Mouse (Mus musculus): ENCODE measurements around the gene Gtf2ird1. TPM values are rescaled to one million over a fixed set of nuclear protein-coding genes. Genes with fewer than 3 reads are reported as not detected.

Gene Gtf2ird1
- polyA plus RNA-seq, 1 experiment = 9.6 TPM

DNA sequence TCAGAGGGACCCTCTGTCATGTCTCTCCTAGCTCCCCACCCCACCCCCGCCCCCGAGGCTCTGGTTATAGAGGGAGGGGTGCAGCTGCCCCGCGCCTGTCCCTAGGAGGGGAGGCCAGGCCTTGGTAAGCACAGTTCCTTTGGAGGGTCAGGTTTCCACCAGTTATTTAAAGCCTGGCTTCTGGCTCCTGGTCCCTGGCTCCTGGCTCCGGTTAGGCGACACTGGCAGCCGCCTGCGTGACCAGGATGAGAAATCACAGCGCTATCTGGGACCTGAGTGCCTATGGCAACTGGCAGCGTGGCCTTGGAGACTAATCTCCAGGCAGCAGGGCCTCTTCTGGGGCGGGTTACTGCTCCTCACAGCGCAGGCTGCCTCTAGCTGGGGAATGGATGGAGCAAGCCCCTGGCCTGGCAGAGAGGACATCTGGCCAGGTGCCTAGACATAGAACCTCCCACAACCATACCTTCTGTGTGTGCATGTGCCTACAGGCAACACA, 20.6 kb downstream of the Gtf2ird1 start:
- TF ChIP-seq POLR2A (IDR thresholded peaks at IDR 0.05; ENCODE audit: borderline replicate concordance, low read depth, low read length) (no peak), CTCF (IDR thresholded peaks at IDR 0.05; ENCODE audit: low read depth, low read length) (no peak)
- Histone ChIP-seq H3K4me3 (ENCODE audit: insufficient read depth, low read length) (no peak overlapping the region), H3K27ac (ENCODE audit: insufficient read depth, low read depth, low read length) (no peak overlapping the region), H3K4me1 (ENCODE audit: control insufficient read depth, insufficient read depth, low read length) (peaks cover 12% of the 10 kb centered on the region)

DNA sequence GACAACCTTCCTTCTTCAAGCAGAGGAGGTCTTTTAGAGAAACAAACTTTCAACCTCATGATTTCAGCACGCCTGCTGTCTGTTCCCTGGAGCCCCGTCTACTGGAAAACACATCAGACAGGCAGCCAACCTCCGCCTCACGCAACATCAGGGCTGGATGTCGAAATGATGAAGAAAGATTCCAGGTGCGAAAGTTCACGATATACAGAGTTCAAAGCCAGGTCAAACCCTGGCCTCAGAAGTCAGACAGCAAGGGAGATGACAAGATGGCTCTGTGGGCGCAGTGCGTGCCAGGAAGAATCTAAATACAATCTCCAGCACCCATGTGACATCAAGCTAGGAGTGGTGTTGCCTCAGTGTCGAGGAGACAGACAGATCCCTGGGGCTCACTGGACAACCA, 23.4 kb downstream of the Gtf2ird1 start:
- no peak for TF ChIP-seq POLR2A (IDR thresholded peaks at IDR 0.05; ENCODE audit: borderline replicate concordance, low read depth, low read length)
- no peak for TF ChIP-seq CTCF (IDR thresholded peaks at IDR 0.05; ENCODE audit: low read depth, low read length)
- Histone ChIP-seq H3K4me1 (ENCODE audit: control insufficient read depth, insufficient read depth, low read length) (peaks cover 8% of the 10 kb centered on the region), H3K27ac (ENCODE audit: insufficient read depth, low read depth, low read length) (no peak overlapping the region), H3K4me3 (ENCODE audit: insufficient read depth, low read length) (no peak overlapping the region)

DNA sequence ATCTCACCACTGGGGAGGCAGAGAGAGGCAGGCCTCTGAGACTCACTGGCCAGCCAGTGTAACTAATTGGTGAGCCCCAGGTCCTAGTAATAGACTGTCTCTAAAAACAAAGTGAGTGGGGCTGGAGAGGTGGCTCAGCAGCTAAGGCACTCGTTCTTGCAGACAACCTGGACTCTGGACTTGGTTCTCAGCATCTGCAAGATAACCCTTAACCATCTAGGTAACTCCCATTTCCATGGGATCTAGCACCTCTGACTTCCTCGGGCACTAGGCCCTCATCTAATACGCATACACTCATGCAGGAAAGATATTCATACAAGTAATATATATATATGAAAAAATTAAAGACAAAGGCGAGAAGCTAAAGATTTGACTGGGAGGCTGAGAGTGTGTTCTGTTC, 26.4 kb downstream of the Gtf2ird1 start:
- H3K27ac ChIP-seq (ENCODE audit: insufficient read depth, low read depth, low read length) = no peak overlapping the region
- H3K4me3 ChIP-seq (ENCODE audit: insufficient read depth, low read length) = no peak overlapping the region
- TF ChIP-seq CTCF (IDR thresholded peaks at IDR 0.05; ENCODE audit: low read depth, low read length) = no peak
- no peak for TF ChIP-seq POLR2A (IDR thresholded peaks at IDR 0.05; ENCODE audit: borderline replicate concordance, low read depth, low read length)

DNA sequence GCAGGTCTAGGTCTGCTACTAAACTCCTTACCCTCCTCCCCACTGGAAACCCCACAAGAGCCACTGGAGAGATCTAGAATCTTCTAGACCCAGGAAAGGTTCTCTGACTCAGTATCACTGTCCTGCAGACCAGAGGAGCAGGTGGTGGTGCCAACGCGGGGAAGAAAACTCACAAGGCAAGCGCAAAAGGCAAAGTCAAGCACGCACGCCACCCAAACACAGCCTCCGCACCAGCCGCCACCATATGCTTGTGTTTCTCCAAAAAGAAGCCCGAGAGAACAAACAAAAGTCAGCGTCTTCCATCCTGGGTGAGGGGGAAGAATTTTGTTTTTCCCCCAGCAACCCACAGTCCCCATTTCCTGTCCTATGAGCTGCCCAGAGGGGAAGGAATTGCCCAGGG, 28.9 kb downstream of the Gtf2ird1 start:
- TF ChIP-seq CTCF (IDR thresholded peaks at IDR 0.05; ENCODE audit: low read depth, low read length) (no peak), POLR2A (IDR thresholded peaks at IDR 0.05; ENCODE audit: borderline replicate concordance, low read depth, low read length) (no peak)
- Histone ChIP-seq H3K4me1 (ENCODE audit: control insufficient read depth, insufficient read depth, low read length) (no peaks in the 10 kb centered on the region), H3K4me3 (ENCODE audit: insufficient read depth, low read length) (no peak overlapping the region), H3K27ac (ENCODE audit: insufficient read depth, low read depth, low read length) (no peak overlapping the region)

More for the DNA sequence above, 26.4 kb downstream of the Gtf2ird1 start:
- H3K4me1 ChIP-seq (ENCODE audit: control insufficient read depth, insufficient read depth, low read length) = no peaks in the 10 kb centered on the region

DNA sequence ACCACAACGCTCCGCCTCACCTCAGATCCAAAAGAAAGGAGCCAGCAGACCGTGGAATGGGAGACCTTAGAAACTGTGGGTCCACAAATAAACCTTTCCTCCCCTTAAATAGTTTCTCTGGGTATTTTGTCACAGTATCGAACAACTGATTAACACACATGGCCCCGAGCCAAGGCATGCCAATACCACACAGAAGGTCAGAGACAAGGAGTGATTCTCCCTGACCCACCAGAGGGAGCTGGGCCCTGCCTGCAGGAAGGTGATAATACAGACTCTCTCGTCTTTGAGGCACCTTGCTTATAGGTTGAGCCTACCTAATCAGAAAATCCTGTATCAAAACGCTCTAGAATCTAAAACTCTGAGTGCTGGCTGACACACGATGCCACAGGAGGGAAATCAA, 30.9 kb downstream of the Gtf2ird1 start:
- no peak for TF ChIP-seq CTCF (IDR thresholded peaks at IDR 0.05; ENCODE audit: low read depth, low read length)
- no peak for TF ChIP-seq POLR2A (IDR thresholded peaks at IDR 0.05; ENCODE audit: borderline replicate concordance, low read depth, low read length)
- H3K4me3 ChIP-seq (ENCODE audit: insufficient read depth, low read length) = no peak overlapping the region
- H3K27ac ChIP-seq (ENCODE audit: insufficient read depth, low read depth, low read length) = no peak overlapping the region
- H3K4me1 ChIP-seq (ENCODE audit: control insufficient read depth, insufficient read depth, low read length) = no peaks in the 10 kb centered on the region

DNA sequence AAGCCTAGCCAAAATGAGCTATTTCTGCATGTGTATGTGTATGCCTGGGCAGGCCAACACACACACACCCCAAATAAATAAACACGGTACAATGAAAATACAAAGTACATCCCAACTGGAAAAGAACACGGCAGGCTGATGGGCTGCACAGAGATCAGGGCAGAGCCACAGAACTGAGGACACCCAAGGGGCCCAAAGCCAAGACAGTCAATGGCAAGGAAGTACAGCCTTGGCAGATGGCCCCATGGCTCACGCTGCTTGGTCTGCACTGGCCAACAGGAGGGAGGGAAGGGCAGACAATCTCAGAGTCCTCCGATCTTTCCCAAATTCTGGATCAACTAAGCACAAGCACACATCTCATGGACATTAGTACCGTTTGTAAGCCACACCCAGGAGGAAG, 32.6 kb downstream of the Gtf2ird1 start:
- Histone ChIP-seq H3K4me3 (ENCODE audit: insufficient read depth, low read length) (no peak overlapping the region), H3K27ac (ENCODE audit: insufficient read depth, low read depth, low read length) (no peak overlapping the region), H3K4me1 (ENCODE audit: control insufficient read depth, insufficient read depth, low read length) (no peaks in the 10 kb centered on the region)
- TF ChIP-seq POLR2A (IDR thresholded peaks at IDR 0.05; ENCODE audit: borderline replicate concordance, low read depth, low read length) (no peak), CTCF (IDR thresholded peaks at IDR 0.05; ENCODE audit: low read depth, low read length) (no peak)

DNA sequence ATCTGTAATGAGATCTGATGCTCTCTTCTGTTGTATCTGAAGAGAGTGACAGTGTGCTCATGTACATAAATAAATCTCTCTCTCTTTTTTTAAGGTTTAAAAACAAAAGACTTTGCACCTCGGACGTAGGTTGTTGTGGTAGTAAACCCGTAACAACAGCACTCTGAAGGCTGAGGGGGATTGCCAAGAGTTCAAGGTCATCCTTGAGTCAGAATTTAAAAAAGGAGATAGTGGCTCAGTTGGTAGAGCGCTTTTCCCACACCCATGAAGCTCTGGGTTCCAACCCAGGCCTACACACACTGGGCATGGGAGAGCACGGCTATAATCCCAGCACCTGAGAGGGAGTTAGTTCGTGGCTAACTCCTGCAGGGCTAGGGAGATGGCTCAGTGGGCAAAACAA, 33.1 kb downstream of the Gtf2ird1 start:
- Histone ChIP-seq H3K4me1 (ENCODE audit: control insufficient read depth, insufficient read depth, low read length) (no peaks in the 10 kb centered on the region), H3K4me3 (ENCODE audit: insufficient read depth, low read length) (no peak overlapping the region), H3K27ac (ENCODE audit: insufficient read depth, low read depth, low read length) (no peak overlapping the region)
- TF ChIP-seq POLR2A (IDR thresholded peaks at IDR 0.05; ENCODE audit: borderline replicate concordance, low read depth, low read length) (no peak), CTCF (IDR thresholded peaks at IDR 0.05; ENCODE audit: low read depth, low read length) (no peak)

DNA sequence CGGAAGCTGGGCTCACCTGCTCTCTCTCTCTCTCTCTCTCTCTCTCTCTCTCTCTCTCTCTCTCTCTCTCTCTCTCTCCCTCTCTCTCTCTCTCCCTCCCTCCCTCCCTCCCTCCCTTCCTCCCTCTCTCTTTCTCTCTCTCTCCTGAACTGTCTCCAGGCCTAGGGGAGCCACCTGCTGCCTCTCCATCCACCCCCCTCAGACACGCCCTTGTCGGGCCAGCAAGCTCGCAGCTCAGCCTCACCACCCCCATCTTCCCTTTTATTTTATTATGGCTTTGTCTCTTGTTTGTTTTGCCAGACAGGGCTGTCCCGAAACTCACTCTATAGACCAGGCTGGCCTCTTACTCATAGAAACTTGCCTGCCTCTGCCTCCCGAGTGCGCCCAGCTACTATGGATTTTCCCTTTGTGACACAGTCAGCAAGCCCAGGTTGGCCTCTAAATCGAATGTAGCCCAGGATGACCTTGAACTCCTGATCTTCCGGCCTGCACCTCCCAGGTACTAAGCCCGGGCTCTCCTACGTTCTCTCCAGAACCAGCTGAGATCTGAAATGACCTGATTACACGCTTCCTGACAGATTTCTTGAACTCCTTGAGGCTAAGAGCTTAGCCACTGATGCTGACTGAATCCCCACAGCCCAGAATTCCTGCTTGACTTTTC, 34.1 kb downstream of the Gtf2ird1 start:
- TF ChIP-seq CTCF (IDR thresholded peaks at IDR 0.05; ENCODE audit: low read depth, low read length) (no peak), POLR2A (IDR thresholded peaks at IDR 0.05; ENCODE audit: borderline replicate concordance, low read depth, low read length) (no peak)
- no peak overlapping the region for H3K27ac ChIP-seq (ENCODE audit: insufficient read depth, low read depth, low read length)
- H3K4me3 ChIP-seq (ENCODE audit: insufficient read depth, low read length) = no peak overlapping the region
- H3K4me1 ChIP-seq (ENCODE audit: control insufficient read depth, insufficient read depth, low read length) = peaks cover 4% of the 10 kb centered on the region

DNA sequence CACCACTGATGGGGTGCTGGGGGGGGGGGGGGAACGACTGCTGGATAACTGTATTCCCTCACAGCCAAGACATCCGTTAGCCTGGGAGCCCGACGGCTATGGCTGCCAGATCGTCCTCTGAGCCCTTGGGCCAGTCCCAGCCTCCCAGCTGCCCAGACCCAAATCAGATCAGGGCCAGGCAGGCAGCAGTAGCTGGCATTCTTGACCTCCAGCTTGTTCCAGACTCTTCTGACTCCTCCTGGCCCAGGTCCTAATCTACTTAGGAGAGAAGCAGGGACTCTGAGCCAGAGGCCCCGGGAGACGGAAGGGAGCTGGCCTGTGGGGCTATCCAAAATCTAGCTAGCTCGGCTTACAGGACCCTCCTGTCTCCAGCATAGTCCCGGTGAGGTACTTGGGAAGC, 35.5 kb downstream of the Gtf2ird1 start:
- TF ChIP-seq CTCF (IDR thresholded peaks at IDR 0.05; ENCODE audit: low read depth, low read length) = no peak
- no peak for TF ChIP-seq POLR2A (IDR thresholded peaks at IDR 0.05; ENCODE audit: borderline replicate concordance, low read depth, low read length)
- Histone ChIP-seq H3K4me1 (ENCODE audit: control insufficient read depth, insufficient read depth, low read length) (peaks cover 4% of the 10 kb centered on the region), H3K27ac (ENCODE audit: insufficient read depth, low read depth, low read length) (no peak overlapping the region), H3K4me3 (ENCODE audit: insufficient read depth, low read length) (no peak overlapping the region)

DNA sequence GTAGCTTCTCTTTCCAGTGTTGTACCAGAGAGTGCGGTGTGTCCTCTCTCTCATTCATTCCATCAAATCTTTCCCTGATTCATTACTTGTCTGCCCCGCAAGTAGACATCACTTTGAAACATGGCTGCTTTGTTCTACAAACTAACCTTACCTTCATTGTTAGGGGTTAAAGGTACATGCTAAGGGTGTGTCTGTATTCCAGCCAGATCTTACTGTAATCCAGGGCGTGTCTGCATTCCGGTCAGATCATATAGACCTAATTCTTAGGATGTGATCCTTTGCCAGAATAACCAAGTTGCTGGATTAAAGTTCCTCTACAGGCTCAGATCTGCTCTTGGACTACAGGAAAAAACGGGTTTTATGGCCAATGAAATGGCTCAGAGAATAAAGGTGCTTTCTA, 36.8 kb downstream of the Gtf2ird1 start:
- TF ChIP-seq POLR2A (IDR thresholded peaks at IDR 0.05; ENCODE audit: borderline replicate concordance, low read depth, low read length) (no peak), CTCF (IDR thresholded peaks at IDR 0.05; ENCODE audit: low read depth, low read length) (no peak)
- H3K4me1 ChIP-seq (ENCODE audit: control insufficient read depth, insufficient read depth, low read length) = peaks cover 4% of the 10 kb centered on the region

More for the DNA sequence above, 36.8 kb downstream of the Gtf2ird1 start:
- no peak overlapping the region for H3K4me3 ChIP-seq (ENCODE audit: insufficient read depth, low read length)
- H3K27ac ChIP-seq (ENCODE audit: insufficient read depth, low read depth, low read length) = no peak overlapping the region

Measured in bone marrow macrophage, adult 2 months (primary cell).